Mouse (Mus musculus) stomach, postnatal 0 days (tissue): ENCODE data around the gene Ambra1.

Experiments
- CTCF ChIP-seq: IDR thresholded peaks from 2 replicates; pipeline ENCODE4 v1.5.1; 2016; ENCODE audit warnings: antibody characterized with exemption, low read depth, mild to moderate bottlenecking, moderate library complexity
- EP300 ChIP-seq: optimal IDR thresholded peaks from 2 replicates; pipeline ENCODE3; 2016; ENCODE audit warnings: antibody characterized with exemption

DNA sequence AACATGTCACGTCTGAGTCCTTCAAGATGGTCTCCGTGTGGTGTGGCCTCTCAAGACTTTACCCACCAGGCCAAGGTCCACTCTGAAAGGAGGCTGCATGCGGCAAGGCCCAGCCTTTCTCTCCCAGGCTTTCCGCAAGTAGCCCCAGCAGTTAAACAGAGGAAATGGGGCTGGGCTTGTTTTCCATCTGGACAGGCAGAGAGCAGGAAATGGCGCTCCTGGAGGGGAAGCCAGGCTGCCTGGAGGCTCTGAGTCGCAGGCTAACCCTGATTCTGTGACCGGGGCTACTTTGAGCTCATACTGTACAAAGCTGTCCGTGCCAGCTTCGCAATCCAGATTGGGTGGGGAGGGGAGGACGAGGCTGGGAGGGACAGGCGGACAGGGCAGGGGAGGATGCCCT, 238.0 kb downstream of the Ambra1 start:
- TF ChIP-seq EP300, result no peak
- TF ChIP-seq CTCF, result no peak
